Mouse (Mus musculus): Measurements from ENCODE around the gene Rnf157. TPM values are rescaled to one million over a fixed set of nuclear protein-coding genes. Genes with fewer than 3 reads are reported as not detected.
"Not testable (repeated sequence)": the region's sequence is repeated elsewhere in the genome, so short reads cannot be mapped to it uniquely, and the experiment has no call there.

The Rnf157 gene
- polyA plus RNA-seq, 1 experiment from 2014 or later = 15.9 TPM

- DNase-seq (ENCODE audit: low spot score) (no peak), ATAC-seq (replicated peaks; ENCODE audit: insufficient number of reproducible peaks, low FRiP score, low TSS enrichment, low read depth) (no peak)
- Histone ChIP-seq H3K4me3 (ENCODE audit: low read depth, low read length) (no peak overlapping the region), H3K4me1 (ENCODE audit: control insufficient read depth, insufficient read depth, low read length) (no peaks in the 10 kb centered on the region), H3K36me3 (replicated peaks; ENCODE audit: control insufficient read depth, insufficient read depth, low read depth, low read length) (no peaks in the 10 kb centered on the region), H3K4me2 (ENCODE audit: low read depth, low read length) (no peak overlapping the region), H3K9me3 (replicated peaks; ENCODE audit: control insufficient read depth, low read length) (no peaks in the 10 kb centered on the region), H3K27me3 (ENCODE audit: control insufficient read depth, insufficient read depth, low read length) (no peaks in the 10 kb centered on the region), H3K9ac (replicated peaks; ENCODE audit: low read length) (no peak overlapping the region), H3K27ac (replicated peaks; ENCODE audit: low read depth, low read length) (no peak overlapping the region)
- WGBS = 81% methylated on average over 2 of the region's 2 CpGs
Observed at GRCm38 (mm10) chr11:116366124-116366523, 46.7 kb downstream of the Rnf157 start.

- no peak overlapping the region for H3K4me2 ChIP-seq (ENCODE audit: low read depth, low read length)
- no peaks in the 10 kb centered on the region for H3K9me3 ChIP-seq (replicated peaks; ENCODE audit: control insufficient read depth, low read length)
- H3K4me1 ChIP-seq (ENCODE audit: control insufficient read depth, insufficient read depth, low read length) = no peaks in the 10 kb centered on the region
- no peak overlapping the region for H3K27ac ChIP-seq (replicated peaks; ENCODE audit: low read depth, low read length)
- H3K36me3 ChIP-seq (replicated peaks; ENCODE audit: control insufficient read depth, insufficient read depth, low read depth, low read length) = no peaks in the 10 kb centered on the region
- no peaks in the 10 kb centered on the region for H3K27me3 ChIP-seq (ENCODE audit: control insufficient read depth, insufficient read depth, low read length)
- no peak overlapping the region for H3K9ac ChIP-seq (replicated peaks; ENCODE audit: low read length)
- no peak overlapping the region for H3K4me3 ChIP-seq (ENCODE audit: low read depth, low read length)
- no peak for ATAC-seq (replicated peaks; ENCODE audit: insufficient number of reproducible peaks, low FRiP score, low TSS enrichment, low read depth)
- no peak for DNase-seq (ENCODE audit: low spot score)
- WGBS = 60% methylated on average over 13 of the region's 13 CpGs
Observed at GRCm38 (mm10) chr11:116365432-116365831, 47.4 kb downstream of the Rnf157 start.

- H3K4me3 ChIP-seq (ENCODE audit: low read depth, low read length) = no peak overlapping the region
- 69% methylated on average over 11 of the region's 11 CpGs for WGBS
- H3K4me2 ChIP-seq (ENCODE audit: low read depth, low read length) = no peak overlapping the region
- DNase-seq (ENCODE audit: low spot score) (no peak), ATAC-seq (replicated peaks; ENCODE audit: insufficient number of reproducible peaks, low FRiP score, low TSS enrichment, low read depth) (no peak)
- no peak overlapping the region for H3K27ac ChIP-seq (replicated peaks; ENCODE audit: low read depth, low read length)
- no peaks in the 10 kb centered on the region for H3K27me3 ChIP-seq (ENCODE audit: control insufficient read depth, insufficient read depth, low read length)
- no peak overlapping the region for H3K9ac ChIP-seq (replicated peaks; ENCODE audit: low read length)
- H3K4me1 ChIP-seq (ENCODE audit: control insufficient read depth, insufficient read depth, low read length) = no peaks in the 10 kb centered on the region
- no peaks in the 10 kb centered on the region for H3K36me3 ChIP-seq (replicated peaks; ENCODE audit: control insufficient read depth, insufficient read depth, low read depth, low read length)
- no peaks in the 10 kb centered on the region for H3K9me3 ChIP-seq (replicated peaks; ENCODE audit: control insufficient read depth, low read length)
Observed at GRCm38 (mm10) chr11:116362015-116362414, 50.8 kb downstream of the Rnf157 start.

- not testable (repeated sequence) for DNase-seq (ENCODE audit: low spot score); H3K27ac ChIP-seq (replicated peaks; ENCODE audit: low read depth, low read length); H3K27me3 ChIP-seq (ENCODE audit: control insufficient read depth, insufficient read depth, low read length); H3K4me2 ChIP-seq (ENCODE audit: low read depth, low read length); H3K9ac ChIP-seq (replicated peaks; ENCODE audit: low read length); H3K9me3 ChIP-seq (replicated peaks; ENCODE audit: control insufficient read depth, low read length); H3K4me1 ChIP-seq (ENCODE audit: control insufficient read depth, insufficient read depth, low read length); H3K36me3 ChIP-seq (replicated peaks; ENCODE audit: control insufficient read depth, insufficient read depth, low read depth, low read length); H3K4me3 ChIP-seq (ENCODE audit: low read depth, low read length); ATAC-seq (replicated peaks; ENCODE audit: insufficient number of reproducible peaks, low FRiP score, low TSS enrichment, low read depth)
- WGBS = 97% methylated on average over 5 of the region's 5 CpGs
Observed at GRCm38 (mm10) chr11:116360915-116361314, 51.9 kb downstream of the Rnf157 start.

- no peak overlapping the region for H3K4me3 ChIP-seq (ENCODE audit: low read depth, low read length)
- H3K27ac ChIP-seq (replicated peaks; ENCODE audit: low read depth, low read length) = no peak overlapping the region
- H3K27me3 ChIP-seq (ENCODE audit: control insufficient read depth, insufficient read depth, low read length) = no peaks in the 10 kb centered on the region
- 88% methylated on average over 12 of the region's 12 CpGs for WGBS
- DNase-seq (ENCODE audit: low spot score) (no peak), ATAC-seq (replicated peaks; ENCODE audit: insufficient number of reproducible peaks, low FRiP score, low TSS enrichment, low read depth) (no peak)
- H3K36me3 ChIP-seq (replicated peaks; ENCODE audit: control insufficient read depth, insufficient read depth, low read depth, low read length) = no peaks in the 10 kb centered on the region; the same call in 1 of the 2 replicates
- no peaks in the 10 kb centered on the region for H3K9me3 ChIP-seq (replicated peaks; ENCODE audit: control insufficient read depth, low read length)
- no peak overlapping the region for H3K9ac ChIP-seq (replicated peaks; ENCODE audit: low read length)
- no peak overlapping the region for H3K4me2 ChIP-seq (ENCODE audit: low read depth, low read length)
- H3K4me1 ChIP-seq (ENCODE audit: control insufficient read depth, insufficient read depth, low read length) = no peaks in the 10 kb centered on the region
Observed at GRCm38 (mm10) chr11:116359652-116360051, 53.2 kb downstream of the Rnf157 start.

- WGBS = 75% methylated on average over 15 of the region's 15 CpGs
- Histone ChIP-seq H3K4me2 (ENCODE audit: low read depth, low read length) (no peak overlapping the region), H3K27me3 (ENCODE audit: control insufficient read depth, insufficient read depth, low read length) (no peaks in the 10 kb centered on the region), H3K4me1 (ENCODE audit: control insufficient read depth, insufficient read depth, low read length) (no peaks in the 10 kb centered on the region), H3K9me3 (replicated peaks; ENCODE audit: control insufficient read depth, low read length) (no peaks in the 10 kb centered on the region), H3K36me3 (replicated peaks; ENCODE audit: control insufficient read depth, insufficient read depth, low read depth, low read length) (no peaks in the 10 kb centered on the region; the same call in 1 of the 2 replicates), H3K4me3 (ENCODE audit: low read depth, low read length) (no peak overlapping the region), H3K27ac (replicated peaks; ENCODE audit: low read depth, low read length) (no peak overlapping the region), H3K9ac (replicated peaks; ENCODE audit: low read length) (no peak overlapping the region)
- no peak for ATAC-seq (replicated peaks; ENCODE audit: insufficient number of reproducible peaks, low FRiP score, low TSS enrichment, low read depth)
- no peak for DNase-seq (ENCODE audit: low spot score)
Observed at GRCm38 (mm10) chr11:116358926-116359637, 53.8 kb downstream of the Rnf157 start.

GRCm38 (mm10) chr11:116354521-116354920 is 58.3 kb downstream of the Rnf157 start:
- no peak overlapping the region for H3K4me3 ChIP-seq (ENCODE audit: low read depth, low read length)
- no peak for DNase-seq (ENCODE audit: low spot score)
- H3K4me2 ChIP-seq (ENCODE audit: low read depth, low read length) = no peak overlapping the region
- no peak overlapping the region for H3K9ac ChIP-seq (replicated peaks; ENCODE audit: low read length)
- no peaks in the 10 kb centered on the region for H3K9me3 ChIP-seq (replicated peaks; ENCODE audit: control insufficient read depth, low read length)
- 29% methylated on average over 17 of the region's 17 CpGs for WGBS
- no peak for ATAC-seq (replicated peaks; ENCODE audit: insufficient number of reproducible peaks, low FRiP score, low TSS enrichment, low read depth)
- H3K36me3 ChIP-seq (replicated peaks; ENCODE audit: control insufficient read depth, insufficient read depth, low read depth, low read length) = no peaks in the 10 kb centered on the region; the same call in 1 of the 2 replicates
- H3K27ac ChIP-seq (replicated peaks; ENCODE audit: low read depth, low read length) = no peak overlapping the region
- H3K4me1 ChIP-seq (ENCODE audit: control insufficient read depth, insufficient read depth, low read length) = no peaks in the 10 kb centered on the region
- no peaks in the 10 kb centered on the region for H3K27me3 ChIP-seq (ENCODE audit: control insufficient read depth, insufficient read depth, low read length)

- WGBS = 91% methylated on average over 8 of the region's 8 CpGs
- Histone ChIP-seq H3K9me3 (replicated peaks; ENCODE audit: control insufficient read depth, low read length) (no peaks in the 10 kb centered on the region), H3K4me1 (ENCODE audit: control insufficient read depth, insufficient read depth, low read length) (no peaks in the 10 kb centered on the region), H3K27me3 (ENCODE audit: control insufficient read depth, insufficient read depth, low read length) (no peaks in the 10 kb centered on the region), H3K4me2 (ENCODE audit: low read depth, low read length) (no peak overlapping the region), H3K4me3 (ENCODE audit: low read depth, low read length) (no peak overlapping the region), H3K9ac (replicated peaks; ENCODE audit: low read length) (no peak overlapping the region), H3K27ac (replicated peaks; ENCODE audit: low read depth, low read length) (no peak overlapping the region), H3K36me3 (replicated peaks; ENCODE audit: control insufficient read depth, insufficient read depth, low read depth, low read length) (no peaks in the 10 kb centered on the region; the same call in 1 of the 2 replicates)
- ATAC-seq (replicated peaks; ENCODE audit: insufficient number of reproducible peaks, low FRiP score, low TSS enrichment, low read depth) (no peak), DNase-seq (ENCODE audit: low spot score) (no peak)
Observed at GRCm38 (mm10) chr11:116353535-116353934, 59.3 kb downstream of the Rnf157 start.
